Mouse (Mus musculus) WW6 (cell line): ENCODE results near the gene 1110059E24Rik.
A peak's percentile ranks its signal among the peaks of the same experiment; 100 is the strongest.

ENCODE experiments used
- DNase-seq: peaks from one replicate; pipeline ENCODE4 v3.0.0-alpha.2; 2013; ENCODE audit warnings: low read depth, low spot score

1110059E24Rik gene

DNA sequence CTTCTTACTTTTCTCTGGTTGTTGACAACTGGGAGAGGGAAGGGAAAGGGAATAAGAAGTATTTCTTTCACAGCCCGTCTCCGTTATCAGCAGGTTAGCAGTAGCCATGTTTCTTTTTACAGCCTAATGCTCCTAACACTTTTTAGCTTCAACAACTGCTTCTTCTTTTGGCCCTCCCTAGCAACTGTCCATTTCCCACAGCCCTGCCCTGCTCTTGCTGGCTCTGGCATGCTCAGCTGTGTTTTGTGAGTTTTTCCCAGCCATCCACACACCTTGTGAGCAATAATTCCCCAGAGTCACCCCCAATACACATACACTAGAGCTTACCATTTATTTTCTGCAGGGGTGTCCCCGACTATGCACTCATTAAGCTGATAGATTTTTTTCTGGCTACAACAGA, 75.3 kb downstream of the 1110059E24Rik start:
- DNase-seq: no peak

GRCm38 (mm10) chr19:21571986-21572385, 80.8 kb downstream of the 1110059E24Rik start:
- no peak for DNase-seq

- peak; percentile 58 for DNase-seq
These were observed 81.4 kb downstream of the 1110059E24Rik start for GRCm38 (mm10) chr19:21571223-21571980.

DNA sequence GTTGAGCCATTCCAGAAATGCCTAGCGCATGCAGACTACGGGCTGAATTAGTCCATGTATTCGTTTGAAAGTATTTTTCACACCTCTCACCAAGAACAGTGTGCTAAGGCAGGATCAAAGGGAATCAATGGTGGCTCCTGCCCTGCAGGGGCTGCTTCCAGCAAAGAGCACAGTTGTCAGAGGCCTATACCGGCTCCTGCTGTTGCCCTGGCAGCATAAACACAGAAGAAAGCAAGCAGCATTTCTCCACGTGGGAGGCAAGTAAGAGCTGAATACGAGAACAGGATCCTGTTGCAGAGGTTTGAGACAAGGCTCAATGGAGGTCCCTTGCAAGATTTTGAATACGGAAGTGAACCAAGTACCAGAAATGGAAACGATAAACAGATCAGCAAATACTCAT, 82.0 kb downstream of the 1110059E24Rik start:
- DNase-seq: no peak

GRCm38 (mm10) chr19:21568528-21569185, 84.1 kb downstream of the 1110059E24Rik start:
- DNase-seq: no peak

- no peak for DNase-seq
These were observed 84.8 kb downstream of the 1110059E24Rik start for GRCm38 (mm10) chr19:21567933-21568332.

GRCm38 (mm10) chr19:21566484-21566883, 86.3 kb downstream of the 1110059E24Rik start:
- DNase-seq: no peak

GRCm38 (mm10) chr19:21564461-21564797, 88.3 kb downstream of the 1110059E24Rik start:
- DNase-seq: no peak

DNA sequence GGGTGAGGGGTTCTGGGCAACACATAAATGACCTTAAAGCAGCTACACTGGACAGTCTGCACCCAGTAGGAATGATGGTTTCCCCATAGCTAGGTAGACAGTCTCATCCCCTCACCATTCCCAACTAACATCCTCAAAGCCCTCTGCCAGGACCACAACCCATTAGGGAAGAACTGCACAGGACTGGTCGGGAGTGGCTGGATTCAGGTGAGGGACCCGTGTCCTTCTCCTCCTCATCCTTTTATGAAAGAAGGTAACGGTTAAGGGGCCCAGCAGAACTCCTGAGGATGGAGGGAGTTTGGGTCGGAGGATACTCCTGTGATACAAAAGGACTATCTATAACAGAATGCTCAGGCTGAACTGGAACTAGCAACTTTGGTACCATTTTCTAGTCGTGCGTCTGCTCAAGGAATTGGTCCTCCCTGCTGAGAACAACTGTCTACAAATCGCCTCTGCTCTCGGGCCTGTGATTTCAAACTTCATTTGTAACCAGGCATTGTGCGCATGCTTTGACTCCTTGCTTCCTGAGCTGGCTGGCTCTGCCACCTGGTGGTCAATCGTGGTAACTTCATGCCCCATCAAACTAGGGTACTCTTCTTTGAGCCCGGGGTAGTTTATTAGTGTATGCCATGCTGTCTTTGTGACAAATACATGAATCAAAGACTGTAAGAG, 88.9 kb downstream of the 1110059E24Rik start:
- DNase-seq: peak; percentile 43

- DNase-seq: no peak
These were observed 89.8 kb downstream of the 1110059E24Rik start for GRCm38 (mm10) chr19:21562996-21563395.

- DNase-seq: no peak
These were observed 100.0 kb downstream of the 1110059E24Rik start for GRCm38 (mm10) chr19:21552801-21553200.

DNA sequence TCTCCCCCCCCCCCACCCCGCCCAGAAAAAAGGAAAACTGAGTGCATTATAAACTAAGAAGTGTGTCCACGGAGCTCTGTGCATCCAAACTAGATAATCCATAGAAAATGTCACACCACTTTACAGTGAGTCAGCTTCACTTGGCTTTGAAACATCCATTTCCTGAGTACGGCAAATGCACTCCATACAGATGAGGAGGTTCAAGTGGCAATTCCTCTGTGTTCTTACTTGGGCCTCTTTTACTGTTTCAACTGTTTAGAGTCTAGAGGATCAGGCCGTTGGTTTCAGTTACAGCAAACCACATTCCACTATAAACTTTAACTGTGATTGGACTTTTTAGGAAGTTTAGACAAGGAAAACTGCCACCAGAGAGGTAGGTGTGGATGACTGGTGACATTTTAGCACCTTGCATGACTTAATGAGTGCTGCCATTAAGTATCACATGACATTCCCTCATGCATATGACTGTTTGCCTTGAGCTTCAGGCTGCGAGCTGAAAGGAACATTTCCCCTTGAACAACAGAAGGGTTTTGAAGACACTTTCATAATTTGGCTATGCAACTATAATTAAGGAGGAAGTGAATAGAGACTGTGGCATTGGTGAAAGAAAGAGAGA, 100.7 kb downstream of the 1110059E24Rik start:
- no peak for DNase-seq

- DNase-seq: no peak
These were observed 103.1 kb downstream of the 1110059E24Rik start for GRCm38 (mm10) chr19:21549713-21550112.

DNA sequence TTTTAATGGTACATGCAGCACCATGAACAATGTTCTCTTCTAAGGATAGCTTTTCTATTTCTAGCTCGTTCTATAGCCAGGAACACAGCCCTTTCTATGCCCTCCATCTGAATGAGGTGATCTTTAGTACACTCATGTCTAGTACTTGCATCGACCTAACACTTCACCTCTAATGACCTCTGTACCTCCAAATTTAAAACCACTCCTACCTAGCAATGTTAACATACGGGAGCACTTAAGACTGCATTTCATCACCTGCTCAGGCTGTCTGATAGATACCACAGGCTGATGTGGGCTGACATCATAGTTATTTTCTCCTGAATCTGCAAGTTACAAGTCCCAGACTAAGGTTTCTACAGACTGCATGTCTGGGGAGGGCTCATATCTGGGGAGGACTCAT, 103.8 kb downstream of the 1110059E24Rik start:
- DNase-seq: no peak

GRCm38 (mm10) chr19:21537125-21537524, 115.7 kb downstream of the 1110059E24Rik start:
- DNase-seq: no peak
